Mouse (Mus musculus) spleen, adult 2 months (tissue): ENCODE data around the gene Gp1ba. TPM values are rescaled to one million over a fixed set of nuclear protein-coding genes. Genes with fewer than 3 reads are reported as not detected.

Experiments
- DNase-seq, 2 experiments: peaks; one replicate each; pipeline versions ENCODE4 v3.0.0 to v3.0.0-alpha.2; 2012 to 2021; ENCODE audit warnings: low spot score in 2 of 2, low read depth in 1 of 2
- H3K27ac ChIP-seq: fragments of 200-500 bp; 2 replicates; pipeline ENCODE4 v1.5.1; 2012; ENCODE audit warnings: low read length, inconsistent platforms; ENCODE audit not compliant: insufficient read depth
- H3K27me3 ChIP-seq: fragments of 200-500 bp; 2 replicates; pipeline ENCODE4 v1.6.1; 2012; ENCODE audit warnings: mild to moderate bottlenecking, moderate library complexity, low read length, inconsistent platforms; ENCODE audit not compliant: control insufficient read depth, insufficient read depth
- H3K36me3 ChIP-seq: fragments of 200-500 bp; 2 replicates; pipeline ENCODE4 v1.6.1; 2012; ENCODE audit warnings: mild to moderate bottlenecking, low read length, inconsistent platforms; ENCODE audit not compliant: control insufficient read depth, insufficient read depth
- H3K4me1 ChIP-seq: fragments of 200-500 bp; 2 replicates; pipeline ENCODE4 v1.6.1; 2011; ENCODE audit warnings: inconsistent platforms; ENCODE audit not compliant: control insufficient read depth, insufficient read depth, insufficient read length
- H3K4me3 ChIP-seq: fragments of 200-500 bp; 2 replicates; pipeline ENCODE4 v1.5.1; 2011; ENCODE audit warnings: mild to moderate bottlenecking, inconsistent platforms; ENCODE audit not compliant: insufficient read depth, insufficient read length; ENCODE audit errors: extremely low read depth
- CTCF ChIP-seq: fragments of 200-500 bp; IDR thresholded peaks from 2 replicates; pipeline ENCODE4 v1.5.1; 2011; ENCODE audit warnings: mild to moderate bottlenecking, inconsistent platforms; ENCODE audit not compliant: insufficient read depth, insufficient read length, insufficient replicate concordance; ENCODE audit errors: extremely low read depth
- POLR2A ChIP-seq: fragments of 200-500 bp; IDR thresholded peaks from 2 replicates; pipeline ENCODE4 v1.6.1; 2011; ENCODE audit warnings: low read depth, low read length, inconsistent platforms
- WGBS: fragments of 180-500 bp; shearing (Covaris S2); methylation state at CpG from one replicate; pipeline ENCODE4 v1.1.7; 2018; 5-methylcytosine and 5-hydroxymethylcytosine counted together
- polyA plus RNA-seq: library from polyadenylated mRNA; depleted of rRNA; stranded (reverse); fragments of >200 nt; gene quantifications from 2 replicates; pipeline ENCODE4 v1.2.3, GENCODE M21; 2012

Gene Gp1ba
- polyA plus RNA-seq, 1 experiment = 9.3 TPM

GRCm38 (mm10) chr11:70641241-70641640 is 2.3 kb downstream of the Gp1ba start:
- 87% methylated on average over 7 of the region's 7 CpGs for WGBS
- H3K27me3 ChIP-seq = no peaks in the 10 kb centered on the region

GRCm38 (mm10) chr11:70643051-70643450 is 4.1 kb downstream of the Gp1ba start:
- Histone ChIP-seq H3K27me3 (no peaks in the 10 kb centered on the region), H3K4me1 (peaks cover 5% of the 10 kb centered on the region; the same call in 1 of the 2 replicates), H3K4me3 (no peak overlapping the region), H3K36me3 (peaks cover 10% of the 10 kb centered on the region), H3K27ac (no peak overlapping the region)
- TF ChIP-seq CTCF = no peak
- no peak for TF ChIP-seq POLR2A
- WGBS = 94% methylated on average over 6 of the region's 6 CpGs
- DNase-seq = no peak

More at GRCm38 (mm10) chr11:70641241-70641640, 2.3 kb downstream of the Gp1ba start:
- DNase-seq = no peak
- TF ChIP-seq CTCF = no peak
- TF ChIP-seq POLR2A = no peak
- Histone ChIP-seq H3K27ac (no peak overlapping the region), H3K4me3 (no peak overlapping the region), H3K36me3 (peaks cover 10% of the 10 kb centered on the region), H3K4me1 (peaks cover 5% of the 10 kb centered on the region; the same call in 1 of the 2 replicates)

DNA sequence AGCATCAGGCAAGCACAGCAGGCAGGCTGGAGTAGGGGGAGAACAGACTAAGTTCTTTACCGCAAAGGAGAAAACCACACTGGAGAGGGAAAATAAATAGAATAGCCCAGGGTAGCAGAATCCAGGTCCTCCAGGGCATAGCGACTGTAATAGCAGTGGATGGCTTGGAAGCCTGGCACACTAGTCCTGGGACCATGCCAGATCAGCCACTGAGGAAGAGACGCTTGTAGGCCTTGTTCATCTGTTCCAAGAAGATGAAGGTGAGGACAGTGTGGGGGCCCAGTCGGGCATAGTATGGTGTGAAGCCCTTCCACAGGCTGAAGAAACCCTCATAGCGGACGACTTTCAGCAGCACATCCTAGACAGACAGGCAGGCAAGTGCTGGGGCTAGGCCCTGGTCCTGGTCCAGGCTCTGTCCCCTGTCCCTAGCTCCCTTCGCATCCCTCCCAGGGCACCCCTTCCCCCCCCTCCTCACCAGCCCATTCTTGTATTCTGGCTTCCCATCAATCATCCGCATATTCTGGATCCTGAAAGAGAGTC is 5.7 kb downstream of the Gp1ba start:
- Histone ChIP-seq H3K36me3 (peaks cover 17% of the 10 kb centered on the region), H3K4me1 (peaks cover 11% of the 10 kb centered on the region; the same call in 1 of the 2 replicates), H3K4me3 (no peak overlapping the region), H3K27me3 (no peaks in the 10 kb centered on the region), H3K27ac (no peak overlapping the region)
- 91% methylated on average over 8 of the region's 8 CpGs for WGBS
- TF ChIP-seq POLR2A (no peak), CTCF (no peak)
- DNase-seq = no peak

DNA sequence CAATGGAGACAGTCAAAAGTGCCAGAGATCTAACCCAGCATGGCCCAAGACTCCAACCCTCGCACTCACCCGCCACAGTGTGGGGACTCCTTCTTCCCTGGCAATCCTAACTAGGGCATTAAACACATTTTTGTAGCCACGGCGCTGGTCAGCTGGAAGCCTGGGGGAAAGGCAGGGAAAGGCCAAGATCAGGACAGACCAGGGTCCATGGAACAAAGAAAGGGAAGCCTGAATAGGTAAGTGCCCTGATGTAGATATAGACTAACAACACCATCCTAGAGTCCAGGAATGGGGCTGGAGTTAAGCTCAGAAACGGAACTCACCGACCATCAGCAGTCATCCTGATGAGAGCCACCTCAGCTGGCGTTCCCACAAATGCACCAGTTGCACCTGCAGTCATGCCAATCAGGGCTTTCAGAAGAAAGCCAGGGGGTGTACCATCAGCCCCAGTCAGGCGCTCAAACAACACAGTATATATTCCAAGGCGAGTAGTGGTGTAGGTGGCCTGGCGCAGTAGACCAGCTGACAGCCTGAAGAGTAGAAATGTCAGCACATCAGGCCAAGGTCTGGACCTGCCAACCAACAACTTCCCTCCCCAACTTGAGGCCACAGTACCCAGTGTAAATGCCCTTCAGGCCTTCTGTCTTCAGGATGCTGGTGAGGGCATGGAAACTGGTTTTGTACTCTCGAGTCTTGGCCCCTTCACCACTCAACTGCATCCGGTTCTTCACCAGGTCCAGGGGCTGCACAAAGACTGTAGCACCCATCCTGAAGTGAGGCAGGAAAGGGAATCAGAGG is 6.7 kb downstream of the Gp1ba start:
- no peak overlapping the region; the same call in 1 of the 2 replicates for H3K27ac ChIP-seq
- peaks cover 15% of the 10 kb centered on the region; the same call in 1 of the 2 replicates for H3K4me1 ChIP-seq
- peak overlapping the region; percentile 79; the same call in 1 of the 2 replicates for H3K4me3 ChIP-seq
- no peaks in the 10 kb centered on the region for H3K27me3 ChIP-seq
- H3K36me3 ChIP-seq = peaks cover 24% of the 10 kb centered on the region
- TF ChIP-seq CTCF (no peak), POLR2A (no peak)
- 82% methylated on average over 12 of the region's 12 CpGs for WGBS
- no peak for DNase-seq

DNA sequence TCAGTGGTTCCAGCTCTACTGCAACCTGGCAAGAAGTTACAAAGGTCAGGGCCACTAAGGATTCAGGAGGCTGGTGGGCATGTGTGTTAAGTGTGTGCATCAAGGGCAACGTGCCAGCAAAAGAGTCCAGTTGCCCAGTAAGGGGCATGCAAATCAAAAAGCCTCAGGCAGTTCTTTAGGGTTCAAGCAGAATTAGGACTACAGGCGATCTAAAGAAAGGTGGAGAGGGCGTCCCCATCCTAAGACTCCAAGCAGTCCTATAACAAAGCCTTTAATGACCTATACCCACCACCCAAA is 7.3 kb downstream of the Gp1ba start:
- Histone ChIP-seq H3K27me3 (no peaks in the 10 kb centered on the region), H3K27ac (peak overlapping the region; percentile 90), H3K4me3 (peak overlapping the region; percentile 79), H3K36me3 (peaks cover 29% of the 10 kb centered on the region), H3K4me1 (peaks cover 20% of the 10 kb centered on the region; the same call in 1 of the 2 replicates)
- WGBS = 26% methylated on average over 3 of the region's 3 CpGs
- DNase-seq = no peak
- TF ChIP-seq POLR2A (no peak), CTCF (no peak)

DNA sequence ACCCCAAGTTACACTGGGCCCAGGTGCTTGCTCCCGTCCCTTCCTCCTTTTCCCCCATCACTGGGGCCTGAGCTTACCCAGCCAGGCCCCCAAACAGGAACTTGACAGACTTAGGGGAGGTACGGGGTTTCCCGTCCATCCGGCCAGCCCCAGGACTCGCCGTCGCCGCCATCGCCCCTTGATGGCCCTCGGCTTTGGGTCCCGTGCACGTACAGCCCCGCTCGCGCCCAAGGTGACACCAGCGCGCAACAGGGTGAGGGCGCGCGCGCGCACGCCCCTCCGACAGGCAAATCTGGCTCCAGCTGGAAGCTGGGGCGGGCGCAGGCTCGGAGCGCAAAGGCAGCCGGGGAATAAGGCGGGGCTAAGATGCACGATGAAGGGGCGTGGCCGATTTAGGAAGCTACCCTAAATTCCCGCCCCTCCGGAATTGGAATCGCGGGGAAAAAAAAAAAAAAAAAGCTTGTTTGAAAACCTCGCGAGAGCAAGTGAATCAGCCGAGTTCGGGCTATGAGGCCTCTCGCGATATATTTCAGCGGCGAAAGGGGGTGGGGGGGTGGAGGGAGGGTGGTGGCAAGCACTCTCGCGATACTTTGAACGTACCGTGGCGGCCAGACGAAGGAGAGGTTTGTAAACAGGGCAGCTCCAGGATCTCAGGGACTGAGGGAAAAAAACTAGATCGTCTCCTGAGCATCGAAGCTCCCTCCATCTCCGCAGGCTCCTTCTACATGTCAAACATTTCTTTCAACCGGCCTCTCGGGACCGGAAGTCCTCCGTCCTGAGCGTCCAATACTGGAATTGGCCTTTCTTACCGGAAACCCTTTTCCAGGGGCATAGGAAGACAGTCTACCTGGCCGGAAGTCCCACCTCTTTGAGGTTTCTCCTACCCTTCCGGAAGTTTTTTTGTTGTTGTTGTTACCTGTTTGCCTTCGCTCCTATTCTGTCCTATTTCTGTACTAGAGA is 8.0 kb downstream of the Gp1ba start, which contains the start of the genes Rnf167 and Slc25a11:
TSS of gene Rnf167 (plus strand) at position 545 of the 960 bp plus-strand sequence.
TSS of gene Slc25a11 (minus strand) at position 789 of the 960 bp plus-strand sequence.
- peaks cover 20% of the 10 kb centered on the region; the same call in 1 of the 2 replicates for H3K4me1 ChIP-seq

More for the DNA sequence above, 8.0 kb downstream of the Gp1ba start, which contains the start of the genes Rnf167 and Slc25a11:
- Histone ChIP-seq H3K4me3 (peak within 1 kb of the TSS; percentile 80), H3K27ac (peak within 1 kb of the TSS; percentile 92), H3K27me3 (no peaks in the 10 kb centered on the region), H3K36me3 (peaks cover 35% of the 10 kb centered on the region)
- under 1% methylated on average over 62 of the region's 63 CpGs for WGBS
- TF ChIP-seq POLR2A (peak; percentile 86), CTCF (no peak)
- DNase-seq = peak; percentile 94 to 98
